Mouse (Mus musculus): Measurements from ENCODE around the gene Cyp4f13.

Cyp4f13 gene

GRCm38 (mm10) chr17:32905239-32905638 is 42.0 kb downstream of the Cyp4f13 start:
- DNase-seq (ENCODE audit: low spot score): peak; percentile 64

GRCm38 (mm10) chr17:32904414-32904813 is 42.8 kb downstream of the Cyp4f13 start:
- no peak for DNase-seq (ENCODE audit: low spot score)

- DNase-seq (ENCODE audit: low spot score): no peak
Observed at GRCm38 (mm10) chr17:32901751-32902525, 45.3 kb downstream of the Cyp4f13 start.

DNA sequence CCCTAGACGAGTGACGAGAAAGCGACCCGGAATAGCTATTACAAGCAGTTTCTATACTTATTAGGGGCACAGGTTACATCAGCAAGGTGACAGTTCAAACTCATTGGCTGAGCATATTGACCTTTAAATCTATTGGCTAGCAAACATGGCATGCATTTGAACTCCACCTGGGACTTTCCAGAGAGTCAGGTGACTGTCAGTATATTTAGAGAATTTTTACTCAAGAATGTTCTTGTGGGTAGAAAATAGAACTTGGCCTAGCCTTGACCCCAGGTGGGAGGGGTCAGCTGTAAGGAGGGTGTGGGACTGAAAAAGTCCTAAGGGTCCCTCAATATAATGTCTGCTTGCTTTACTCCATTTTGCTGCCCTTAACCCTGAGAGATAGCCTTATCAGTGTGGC is 51.8 kb downstream of the Cyp4f13 start:
- DNase-seq (ENCODE audit: low spot score): no peak

- DNase-seq (ENCODE audit: low spot score): no peak
Observed at GRCm38 (mm10) chr17:32893901-32894300, 53.3 kb downstream of the Cyp4f13 start.

DNA sequence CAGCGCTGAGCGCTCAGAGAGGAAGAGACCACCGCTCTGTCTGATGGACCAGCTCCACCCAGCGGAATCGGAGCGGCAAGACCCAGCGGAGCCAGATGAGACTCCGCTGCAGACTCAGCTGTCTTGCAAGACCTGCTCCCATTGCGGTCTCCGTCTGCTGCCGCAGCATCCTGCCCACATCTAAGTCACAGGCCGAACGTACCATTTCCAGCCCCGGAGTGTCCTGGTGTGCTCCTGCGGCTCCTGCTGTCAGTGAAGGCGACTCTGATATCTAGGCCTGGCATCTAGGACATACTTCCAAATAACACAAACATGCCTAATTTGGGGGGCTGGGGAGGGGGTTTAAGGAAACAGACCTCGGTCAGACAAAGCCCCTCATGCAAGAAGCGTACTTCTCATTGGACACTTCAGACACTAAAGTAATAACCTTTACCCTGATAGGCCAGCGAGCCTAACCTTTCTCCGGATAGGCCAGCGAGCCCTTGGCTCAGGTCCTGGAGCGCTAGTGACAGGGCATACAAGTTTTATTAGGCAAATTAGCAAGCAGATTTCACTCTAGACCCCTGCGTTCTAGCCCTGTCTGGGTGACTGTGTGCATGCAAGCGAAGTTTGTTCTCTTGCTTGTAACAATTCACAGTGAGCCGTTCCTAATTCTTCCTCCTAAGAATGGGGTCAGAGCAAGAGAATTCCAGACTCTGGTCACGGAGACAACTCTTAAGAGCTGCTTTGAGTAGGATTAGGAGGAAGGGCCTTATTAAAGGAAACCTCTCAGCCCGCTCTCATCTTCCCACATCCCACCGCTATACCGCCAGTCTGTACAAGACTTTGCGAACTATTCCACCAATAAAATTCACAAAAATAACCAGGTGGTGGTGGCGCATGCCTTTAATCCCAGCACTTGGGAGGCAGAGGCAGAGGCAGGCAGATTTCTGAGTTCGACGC is 55.7 kb downstream of the Cyp4f13 start, which contains the start of gene Zfp870:
Gene Zfp870, minus strand, starts transcription at position 404 of the 942 bp plus-strand sequence.
- peak; percentile 72 for DNase-seq (ENCODE audit: low spot score)

DNA sequence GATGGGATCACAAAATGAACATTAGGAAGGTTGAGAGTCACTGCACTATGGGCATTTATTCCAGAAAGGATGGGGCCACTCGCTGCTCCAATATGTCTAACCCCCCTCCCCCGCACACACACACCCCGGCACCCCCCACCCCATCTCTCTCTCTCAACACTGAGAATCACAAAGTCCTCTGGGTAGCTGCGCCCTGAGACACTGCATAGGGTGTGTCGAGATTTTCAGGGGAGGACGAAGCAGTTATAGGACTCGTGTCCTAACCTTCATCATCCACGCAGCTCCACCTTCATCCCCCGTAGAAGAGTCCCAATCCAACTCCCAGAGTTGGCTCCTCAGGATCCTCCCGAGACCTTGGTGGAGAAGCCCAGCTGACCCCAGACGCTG is 56.4 kb downstream of the Cyp4f13 start:
- DNase-seq (ENCODE audit: low spot score): no peak

GRCm38 (mm10) chr17:32889611-32890010 is 57.6 kb downstream of the Cyp4f13 start:
- no peak for DNase-seq (ENCODE audit: low spot score)

DNA sequence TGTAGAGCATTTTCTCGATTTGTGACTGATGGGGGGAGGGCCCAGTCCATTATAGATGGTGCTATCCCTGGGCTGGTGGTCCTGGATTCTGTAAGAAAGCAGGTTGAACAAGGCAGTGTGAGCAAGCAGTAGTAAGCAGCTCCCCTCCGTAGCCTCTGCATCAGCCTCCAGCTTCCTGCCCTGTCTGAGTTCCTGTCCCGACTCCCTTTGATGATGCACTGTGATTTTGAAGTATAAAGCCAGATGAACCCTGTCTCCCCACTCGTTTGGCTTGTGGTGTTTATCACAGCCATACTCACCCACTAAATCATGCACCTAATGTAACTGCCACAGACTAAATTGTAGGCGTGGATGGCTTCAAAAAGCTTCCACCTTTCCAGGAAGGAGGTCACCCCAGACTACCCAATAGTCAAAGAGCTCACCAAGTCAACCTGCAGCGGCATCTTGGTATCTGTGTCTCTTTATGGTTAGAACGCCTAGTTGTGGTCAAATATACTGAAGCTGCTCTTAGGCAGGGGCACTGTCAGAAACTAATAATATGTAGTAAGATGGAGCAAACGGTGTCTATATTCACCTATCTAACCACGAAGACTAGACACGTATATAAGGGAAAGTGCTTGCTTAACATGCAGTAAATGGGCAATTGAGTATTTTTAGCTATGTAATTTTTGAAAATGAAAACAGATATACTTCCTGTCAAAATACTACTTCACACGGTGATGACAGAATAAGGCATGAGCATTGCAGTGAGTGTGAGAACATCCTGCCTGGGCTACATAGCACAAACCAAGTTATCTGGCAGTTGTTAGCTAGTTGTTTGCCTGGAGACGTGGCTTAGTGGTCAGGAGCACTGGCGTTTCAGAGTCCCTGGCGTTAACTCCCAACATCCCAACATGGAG is 66.6 kb downstream of the Cyp4f13 start:
- DNase-seq (ENCODE audit: low spot score): no peak

DNA sequence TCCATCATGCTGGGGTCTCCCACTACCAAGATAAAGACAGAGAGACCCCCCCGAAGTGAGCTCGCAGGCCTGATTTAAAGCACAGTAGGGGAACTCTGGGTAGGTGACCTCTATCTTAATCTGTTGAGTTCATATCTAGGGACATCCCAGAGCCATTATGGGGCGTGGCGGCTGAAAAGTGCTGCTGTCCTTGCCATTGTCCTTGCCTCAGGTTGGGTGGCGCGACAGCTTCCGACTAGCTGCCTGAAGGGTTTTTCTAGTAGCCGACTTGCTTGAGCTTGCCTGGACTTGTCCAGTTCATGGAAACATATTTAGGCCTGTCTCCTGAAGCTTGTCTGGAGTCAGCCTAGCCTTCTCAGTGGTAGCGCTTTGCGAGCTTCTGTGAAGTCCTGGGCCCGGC is 68.4 kb downstream of the Cyp4f13 start:
- DNase-seq (ENCODE audit: low spot score): no peak

GRCm38 (mm10) chr17:32877471-32878171 is 69.6 kb downstream of the Cyp4f13 start:
- no peak for DNase-seq (ENCODE audit: low spot score)
